Mouse (Mus musculus) ES-Bruce4 (cell line): ENCODE data around the gene Itgb7.

Experiments
- CTCF ChIP-seq: IDR thresholded peaks from one replicate; pipeline ENCODE4 v1.8.1; 2011; ENCODE audit warnings: low read depth, low read length
- EP300 ChIP-seq: IDR thresholded peaks from 2 replicates; pipeline ENCODE4 v1.6.1; 2011; ENCODE audit warnings: low read depth, low read length; ENCODE audit not compliant: insufficient read depth
- POLR2A ChIP-seq: IDR thresholded peaks from one replicate; pipeline ENCODE4 v1.8.1; 2011; ENCODE audit warnings: low read length; ENCODE audit not compliant: insufficient read depth

DNA sequence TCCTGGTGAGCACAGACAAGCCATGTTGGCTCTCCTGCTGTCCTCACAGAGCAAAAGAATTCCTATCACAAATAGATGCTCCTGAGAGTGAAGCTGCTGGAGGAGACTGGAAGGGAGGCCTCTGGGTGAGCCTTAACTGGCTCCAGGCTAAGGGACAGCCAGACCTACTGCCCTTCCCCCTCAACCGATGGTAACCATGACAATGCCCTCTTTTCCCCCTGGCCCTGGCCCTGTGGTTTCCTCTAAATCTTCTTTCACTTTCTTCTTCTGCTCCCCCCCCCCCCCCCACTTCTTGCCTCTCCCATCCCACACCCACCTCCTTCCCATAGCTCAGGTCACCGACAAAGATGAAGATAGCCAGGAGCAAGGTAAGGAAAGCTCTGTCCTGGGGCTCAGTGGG, 2.2 kb upstream of the Itgb7 start:
- TF ChIP-seq CTCF (no peak), EP300 (0 out of 2 replicates have a peak, but pooled peaks have one; percentile 26), POLR2A (no peak)
